Mouse (Mus musculus) liver, embryonic 14.5 days (tissue): ENCODE results near the gene Cox14.

Source experiments
- CTCF ChIP-seq: IDR thresholded peaks from 2 replicates; pipeline ENCODE4 v1.5.1; 2016; ENCODE audit warnings: antibody characterized with exemption, low read depth, control low read depth
- EP300 ChIP-seq: IDR thresholded peaks from 2 replicates; pipeline ENCODE4 v1.6.1; 2016; ENCODE audit warnings: antibody characterized with exemption, low read depth

DNA sequence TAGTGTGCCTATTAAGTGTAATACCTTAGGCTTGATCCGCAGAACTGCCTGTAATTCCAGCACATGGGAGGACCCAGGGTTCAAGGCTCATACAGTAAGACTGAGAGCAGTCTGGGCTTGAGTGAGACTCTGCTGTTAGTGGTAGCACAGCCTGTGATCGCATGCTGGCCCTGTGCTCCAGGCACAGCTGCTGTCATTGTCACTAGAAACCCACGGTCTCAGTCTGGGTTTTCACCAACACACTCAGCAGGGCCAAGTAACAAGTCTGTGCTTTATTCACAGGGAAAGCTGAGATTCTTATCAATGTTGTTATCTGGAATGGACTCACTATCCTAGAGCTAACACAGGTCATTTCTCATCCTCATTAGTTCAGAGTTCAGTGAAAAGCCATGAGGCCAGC, 28.8 kb downstream of the Cox14 start:
- no peak for TF ChIP-seq EP300
- TF ChIP-seq CTCF: no peak
